Mouse (Mus musculus) gastrocnemius, postnatal 10 days (tissue): ENCODE measurements around the gene Hes2. TPM values are rescaled to one million over a fixed set of nuclear protein-coding genes. Genes with fewer than 3 reads are reported as not detected.

Source experiments
- DNase-seq: peaks from one replicate; pipeline ENCODE4 v3.0.0; 2021; ENCODE audit warnings: mixed read lengths
- long read RNA-seq, 2 experiments: library from polyadenylated mRNA; stranded (forward); transcript quantifications; one replicate each; pipeline ENCODE4 v2.0.0; 2021
- total RNA-seq, 2 experiments: library from RNA; stranded (reverse); gene quantifications; 2 replicates each; pipeline ENCODE4 v1.2.3; 2021

Gene Hes2
- total RNA-seq = not detected
- long read RNA-seq, experiment 1 = 0 reads
- long read RNA-seq, experiment 2 = 0 reads

- no peak for DNase-seq
Measured at GRCm38 (mm10) chr4:152158585-152159284, at the start of gene Hes2. TSS of gene Hes2 (plus strand) at chr4:152158867.

- no peak for DNase-seq
Measured at GRCm38 (mm10) chr4:152109509-152109908, 49.2 kb upstream of the Hes2 start.

- DNase-seq = no peak
Measured at GRCm38 (mm10) chr4:152110689-152111088, 48.0 kb upstream of the Hes2 start.

DNA sequence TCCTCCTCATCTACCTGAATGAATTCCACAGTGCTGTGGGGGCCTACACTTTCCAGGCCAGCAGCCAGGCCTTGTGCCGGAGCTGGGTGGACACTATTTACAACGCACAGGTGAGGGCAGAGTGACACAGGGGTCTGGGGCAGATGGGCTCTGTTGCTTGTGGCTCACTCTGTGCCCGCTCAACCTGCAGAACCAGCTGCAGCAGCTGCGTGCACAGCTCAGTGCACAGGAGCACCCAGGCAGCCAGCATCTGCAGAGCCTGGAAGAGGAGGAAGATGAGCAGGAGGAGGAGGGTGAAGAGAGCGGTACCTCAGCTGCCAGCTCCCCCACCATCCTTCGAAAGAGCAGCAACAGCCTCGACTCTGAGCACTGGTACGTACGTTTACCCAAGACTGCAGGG is 46.3 kb upstream of the Hes2 start:
- no peak for DNase-seq

GRCm38 (mm10) chr4:152114080-152114479 is 44.6 kb upstream of the Hes2 start:
- DNase-seq = no peak

GRCm38 (mm10) chr4:152115921-152116612 is 42.6 kb upstream of the Hes2 start, which contains the start of gene Tnfrsf25:
TSS of gene Tnfrsf25 (plus strand) at chr4:152115934.
- DNase-seq = no peak

DNA sequence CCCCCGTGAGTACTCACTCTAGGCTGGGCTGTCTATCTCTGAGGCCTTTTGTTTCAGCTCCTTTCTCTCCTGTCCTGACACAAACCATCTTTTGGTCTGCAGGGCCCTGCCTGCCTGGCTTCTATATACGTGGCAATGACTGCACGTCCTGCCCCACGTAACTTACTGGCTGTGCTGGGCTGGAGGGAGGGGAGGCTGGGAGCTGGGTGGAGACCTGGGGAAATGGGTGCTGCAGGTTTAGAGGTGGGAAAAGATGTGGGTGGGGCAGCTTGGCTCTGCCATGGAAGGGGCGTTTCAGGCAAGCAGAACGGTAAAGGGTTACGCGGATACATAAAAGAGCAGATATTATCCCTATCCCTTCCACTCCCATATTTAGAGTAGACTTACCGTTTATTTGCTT is 41.1 kb upstream of the Hes2 start:
- DNase-seq = no peak

DNA sequence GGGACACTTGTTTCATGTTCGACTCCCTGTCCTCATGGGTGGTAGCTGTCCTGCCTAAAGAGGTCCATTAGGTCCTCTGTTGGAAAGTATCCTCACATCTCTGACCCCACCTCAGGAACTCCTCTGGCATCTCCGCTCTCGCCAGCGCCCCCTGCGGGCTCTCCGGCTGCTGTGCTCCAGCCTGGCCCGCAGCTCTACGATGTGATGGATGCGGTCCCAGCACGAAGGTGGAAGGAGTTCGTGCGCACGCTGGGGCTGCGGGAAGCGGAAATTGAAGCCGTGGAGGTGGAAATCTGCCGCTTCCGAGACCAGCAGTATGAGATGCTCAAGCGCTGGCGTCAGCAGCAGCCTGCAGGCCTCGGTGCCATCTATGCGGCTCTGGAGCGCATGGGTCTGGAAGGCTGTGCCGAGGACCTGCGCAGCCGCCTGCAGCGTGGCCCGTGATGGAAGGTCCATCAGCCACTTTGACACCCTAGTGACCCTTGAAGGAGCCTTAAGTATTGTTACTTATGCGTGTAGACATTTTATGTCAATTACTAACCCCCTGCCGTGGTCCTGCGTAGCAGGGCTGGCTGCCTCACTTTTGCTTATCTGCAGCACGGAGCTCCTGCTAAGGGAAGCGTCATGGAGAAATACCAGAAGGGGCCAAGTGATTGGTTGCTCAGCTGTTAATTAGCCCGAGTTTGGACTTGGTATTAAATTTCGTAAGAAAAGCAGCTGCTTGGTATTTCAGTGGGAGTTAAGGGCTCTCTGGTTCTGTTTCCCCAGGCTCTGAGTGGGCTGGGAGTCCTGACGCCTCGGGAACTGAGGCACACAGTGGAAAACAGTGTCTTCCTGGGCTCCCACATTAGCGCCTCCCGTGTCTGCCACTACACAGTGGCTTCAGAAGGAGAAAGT is 39.0 kb upstream of the Hes2 start:
- DNase-seq = peak; percentile 69

- no peak for DNase-seq
Measured at GRCm38 (mm10) chr4:152120311-152121182, 38.1 kb upstream of the Hes2 start.

DNA sequence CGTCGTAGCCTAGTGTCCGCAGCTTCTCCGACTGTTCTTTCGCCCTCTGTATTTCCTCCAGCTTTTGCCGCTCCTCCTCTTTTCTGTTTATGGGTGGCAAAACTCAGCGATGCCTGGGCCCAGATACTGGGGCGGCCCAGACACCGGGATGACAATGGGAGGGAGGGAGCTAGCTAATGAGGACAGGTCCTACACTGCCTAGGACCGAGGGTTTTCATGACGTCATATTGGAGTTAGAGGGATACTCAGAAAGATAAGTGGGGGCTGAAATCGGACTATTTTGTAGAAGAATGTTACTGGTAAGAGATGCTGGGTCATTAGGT is 37.5 kb upstream of the Hes2 start:
- DNase-seq = no peak

GRCm38 (mm10) chr4:152124361-152124961 is 34.2 kb upstream of the Hes2 start:
- no peak for DNase-seq

DNA sequence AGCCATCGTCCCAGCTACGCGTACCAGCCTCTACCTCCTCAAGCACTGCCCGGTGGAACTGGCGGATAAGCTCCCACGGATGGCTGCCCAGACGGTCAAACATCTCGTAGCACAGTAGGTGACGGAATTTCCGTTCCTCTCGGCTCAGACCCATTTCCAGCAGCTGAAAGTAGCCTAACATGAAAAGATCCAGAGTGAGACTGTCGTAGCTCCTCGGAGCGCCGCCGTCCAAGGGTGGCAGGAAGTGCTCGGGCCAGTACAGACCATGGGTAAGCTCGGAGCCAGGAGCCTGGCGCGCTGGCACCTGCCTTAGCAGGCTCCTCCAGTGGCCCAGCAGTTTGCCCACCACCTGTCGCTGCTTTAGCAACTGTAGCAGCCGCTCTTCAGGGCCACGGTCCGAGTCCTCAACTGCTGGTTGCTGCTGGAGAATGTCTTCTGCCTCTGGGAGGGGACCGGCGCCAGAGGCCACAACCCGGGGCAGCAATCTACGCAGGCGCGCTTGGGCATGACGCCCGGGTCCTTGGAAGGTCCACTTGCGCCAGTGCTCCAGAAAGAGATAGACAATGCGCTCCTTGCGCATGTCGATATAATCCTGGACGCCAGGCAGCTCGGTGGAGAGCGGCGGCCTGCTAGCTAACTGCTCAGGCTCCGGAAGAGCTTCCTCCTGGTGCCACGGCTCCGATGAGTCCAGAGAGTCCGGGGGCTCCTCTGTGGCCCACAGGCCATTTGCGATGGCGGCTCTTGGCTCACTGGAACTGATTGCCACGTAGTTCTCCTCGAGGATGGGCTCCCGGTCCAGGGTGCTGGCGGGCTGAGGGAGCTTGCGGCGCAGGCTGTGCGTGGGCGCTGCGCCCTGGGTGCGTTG is 33.3 kb upstream of the Hes2 start:
- peak; percentile 66 for DNase-seq

DNA sequence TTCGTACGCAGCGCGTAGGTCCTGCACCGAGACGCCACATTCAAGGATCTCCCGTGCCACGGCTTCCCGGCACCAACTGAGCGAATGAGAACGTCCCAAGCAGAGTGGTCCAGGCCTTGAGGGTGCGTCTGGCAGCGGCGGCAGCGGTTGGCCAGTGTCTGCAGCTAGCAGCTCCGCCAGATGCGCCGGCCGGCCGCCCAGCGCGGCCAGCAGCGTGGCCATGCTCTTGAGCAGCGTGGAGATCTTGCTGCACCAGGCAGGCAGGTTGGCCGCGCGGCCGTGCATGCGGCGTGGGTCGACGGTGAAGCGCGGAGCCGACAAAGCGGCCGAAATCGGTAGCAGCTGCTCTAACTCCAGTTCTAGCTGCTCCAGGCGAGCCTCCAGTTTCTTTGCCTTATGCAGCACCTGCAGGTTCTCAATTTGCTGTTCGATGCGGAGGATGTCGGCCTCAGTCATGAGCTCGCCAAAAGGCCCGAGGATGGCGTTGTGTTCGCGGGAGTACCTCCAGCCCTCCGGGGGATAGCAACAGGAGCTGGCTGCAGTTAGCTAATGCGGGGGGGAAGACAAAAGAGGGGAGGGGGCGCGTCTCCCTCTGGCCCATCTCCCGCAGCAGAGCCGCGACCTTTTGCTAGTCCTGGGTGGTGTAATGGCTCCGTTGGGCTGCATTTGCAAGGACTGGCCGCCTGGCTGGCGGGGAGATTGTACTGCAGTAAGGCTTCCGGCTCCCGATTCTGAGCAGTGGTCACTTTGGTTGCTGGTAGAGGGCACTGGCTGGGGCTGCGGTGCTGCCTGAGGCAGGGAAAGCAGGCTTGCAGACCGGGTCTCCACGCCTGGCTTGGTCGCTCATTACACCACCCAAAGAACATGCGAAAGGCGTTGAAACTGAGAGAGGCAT is 32.4 kb upstream of the Hes2 start:
- no peak for DNase-seq

DNA sequence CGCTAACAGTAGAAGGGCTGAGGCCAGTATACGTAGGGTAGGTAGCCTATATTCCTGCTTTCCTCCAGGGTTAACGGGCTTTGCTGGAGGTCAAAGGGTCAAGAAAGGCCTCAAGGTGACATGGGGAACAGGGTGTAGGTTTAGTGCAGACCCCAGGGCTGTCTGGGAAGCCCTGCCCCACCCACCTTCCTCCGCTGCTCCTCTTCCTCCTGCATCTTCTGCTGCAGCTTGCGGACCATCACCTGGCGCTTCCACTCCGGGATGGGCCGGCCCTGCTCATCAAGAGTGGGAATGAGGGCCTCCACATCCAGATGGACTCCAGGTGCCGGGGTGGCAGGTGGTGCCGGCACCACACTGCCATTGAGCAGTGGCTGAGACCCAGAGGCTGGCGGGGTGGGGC is 30.8 kb upstream of the Hes2 start:
- DNase-seq = no peak

DNA sequence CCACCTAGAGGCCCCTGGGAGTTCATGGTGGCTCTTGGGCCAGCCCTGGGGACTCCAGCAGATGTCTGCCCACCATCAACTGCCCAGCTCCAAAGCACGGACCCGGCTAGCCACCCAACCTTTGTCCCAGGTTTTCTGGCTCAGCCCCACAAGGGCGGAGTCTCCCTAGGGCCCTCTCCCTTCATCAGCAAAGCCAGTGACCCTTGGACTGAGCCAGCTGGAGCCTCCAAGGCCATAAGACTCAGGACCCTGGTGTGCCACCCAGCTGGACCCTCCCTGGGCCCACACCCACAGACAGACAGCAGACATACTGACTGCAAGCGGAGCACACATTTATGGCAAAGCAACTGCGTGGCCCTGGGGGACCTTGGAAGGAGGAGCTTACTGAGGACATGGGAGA is 29.9 kb upstream of the Hes2 start:
- no peak for DNase-seq

GRCm38 (mm10) chr4:152129395-152129930 is 29.2 kb upstream of the Hes2 start:
- DNase-seq = no peak

- peak; percentile 75 for DNase-seq
Measured at GRCm38 (mm10) chr4:152130771-152131653, 27.7 kb upstream of the Hes2 start.
